Mouse (Mus musculus) layer of hippocampus, adult 2 months (tissue): ENCODE data around the gene Cd8a. TPM values are rescaled to one million over a fixed set of nuclear protein-coding genes. Genes with fewer than 3 reads are reported as not detected.

Experiments
- DNase-seq, 2 experiments: peaks; one replicate each; pipeline ENCODE4 v3.0.0; 2022; ENCODE audit warnings: low spot score in 2 of 2
- H3K27ac ChIP-seq: fragments of 200-600 bp; 2 replicates; pipeline ENCODE4 v1.8.1; 2022
- H3K4me3 ChIP-seq: fragments of 200-600 bp; 2 replicates; pipeline ENCODE4 v1.8.1; 2022; ENCODE audit warnings: mild to moderate bottlenecking
- CTCF ChIP-seq: fragments of 200-600 bp; conservative IDR thresholded peaks from 2 replicates; pipeline ENCODE4 v1.8.1; 2022; ENCODE audit warnings: antibody characterized with exemption, mild to moderate bottlenecking, moderate library complexity
- total RNA-seq, 2 experiments: library from RNA; stranded (reverse); gene quantifications; 2 replicates each; pipeline ENCODE4 v1.2.3; 2021

The Cd8a gene
- total RNA-seq, 2 experiments from 2014 or later, result not detected

- Histone ChIP-seq H3K27ac (no peak overlapping the region), H3K4me3 (no peak overlapping the region)
- no peak for TF ChIP-seq CTCF
- DNase-seq, result no peak
Observed at GRCm38 (mm10) chr6:71381654-71382053, 8.4 kb downstream of the Cd8a start.

GRCm38 (mm10) chr6:71390496-71390895, 17.3 kb downstream of the Cd8a start:
- no peak for DNase-seq
- Histone ChIP-seq H3K27ac (no peak overlapping the region), H3K4me3 (no peak overlapping the region)
- no peak for TF ChIP-seq CTCF

- no peak for DNase-seq
- no peak overlapping the region for H3K4me3 ChIP-seq
- no peak for TF ChIP-seq CTCF
- H3K27ac ChIP-seq, result no peak overlapping the region
Observed at GRCm38 (mm10) chr6:71396016-71396415, 22.8 kb downstream of the Cd8a start.

GRCm38 (mm10) chr6:71396761-71397160, 23.5 kb downstream of the Cd8a start:
- no peak for TF ChIP-seq CTCF
- Histone ChIP-seq H3K27ac (no peak overlapping the region), H3K4me3 (no peak overlapping the region)
- no peak for DNase-seq

GRCm38 (mm10) chr6:71398829-71399609, 25.8 kb downstream of the Cd8a start:
- DNase-seq, result peak; percentile 34 to 48
- TF ChIP-seq CTCF, result peak; percentile 89
- peak overlapping the region; percentile 49; the same call in 1 of the 2 replicates for H3K27ac ChIP-seq
- no peak overlapping the region for H3K4me3 ChIP-seq

- no peak overlapping the region for H3K27ac ChIP-seq
- TF ChIP-seq CTCF, result no peak
- DNase-seq, result no peak
- no peak overlapping the region for H3K4me3 ChIP-seq
Observed at GRCm38 (mm10) chr6:71414624-71415023, 41.4 kb downstream of the Cd8a start.

GRCm38 (mm10) chr6:71415446-71415845, 42.2 kb downstream of the Cd8a start:
- no peak for DNase-seq
- H3K4me3 ChIP-seq, result no peak overlapping the region
- TF ChIP-seq CTCF, result no peak
- peak overlapping the region; percentile 44; the same call in 1 of the 2 replicates for H3K27ac ChIP-seq

- no peak for TF ChIP-seq CTCF
- no peak overlapping the region for H3K4me3 ChIP-seq
- H3K27ac ChIP-seq, result no peak overlapping the region
- DNase-seq, result no peak
Observed at GRCm38 (mm10) chr6:71418874-71419273, 45.6 kb downstream of the Cd8a start.

- H3K4me3 ChIP-seq, result no peak overlapping the region
- DNase-seq, result no peak
- no peak for TF ChIP-seq CTCF
- no peak overlapping the region for H3K27ac ChIP-seq
Observed at GRCm38 (mm10) chr6:71420848-71421247, 47.6 kb downstream of the Cd8a start.

GRCm38 (mm10) chr6:71422162-71422561, 48.9 kb downstream of the Cd8a start:
- Histone ChIP-seq H3K4me3 (no peak overlapping the region), H3K27ac (no peak overlapping the region)
- TF ChIP-seq CTCF, result no peak
- DNase-seq, result no peak

- H3K4me3 ChIP-seq, result no peak overlapping the region
- TF ChIP-seq CTCF, result peak; percentile 94
- DNase-seq, result no peak
- H3K27ac ChIP-seq, result no peak overlapping the region
Observed at GRCm38 (mm10) chr6:71423116-71423515, 49.9 kb downstream of the Cd8a start.

- Histone ChIP-seq H3K4me3 (no peak overlapping the region), H3K27ac (no peak overlapping the region)
- DNase-seq, result no peak
- no peak for TF ChIP-seq CTCF
Observed at GRCm38 (mm10) chr6:71425681-71426080, 52.5 kb downstream of the Cd8a start.

GRCm38 (mm10) chr6:71427996-71428725, 54.9 kb downstream of the Cd8a start:
- no peak for TF ChIP-seq CTCF
- Histone ChIP-seq H3K4me3 (no peak overlapping the region), H3K27ac (no peak overlapping the region)
- DNase-seq, result no peak

Other genes starting within 250 kb of the Cd8a start
- 1 to 10 TPM; 3.9 to 4.1 TPM for gene Thnsl2, start 229.0 kb upstream of the Cd8a start, total RNA-seq
- gene Fabp1, start 173.6 kb upstream of the Cd8a start, total RNA-seq, result not detected
- gene Krcc1, start 101.8 kb upstream of the Cd8a start, total RNA-seq, result 10 to 100 TPM; 15.6 to 17.4 TPM
- gene Smyd1, start 51.2 kb upstream of the Cd8a start, total RNA-seq, result 1 to 10 TPM in 1 of 2 experiments, under 1 TPM in 1; 0.59 to 1.3 TPM
- not detected for gene Cd8b1, start 50.6 kb upstream of the Cd8a start, total RNA-seq
- 10 to 100 TPM; 91.3 to 91.6 TPM for gene Rmnd5a, start 67.2 kb downstream of the Cd8a start, total RNA-seq
- 10 to 100 TPM; 45.8 to 46.5 TPM for gene Rnf103, start 120.5 kb downstream of the Cd8a start, total RNA-seq
- 100 to 1,000 TPM in 1 of 2 experiments, 10 to 100 TPM in 1; 99.7 to 109 TPM for gene Chmp3, start 170.4 kb downstream of the Cd8a start, total RNA-seq